Mouse (Mus musculus) lung, postnatal 0 days (tissue): ENCODE measurements at regions not wholly inside any gene's neighbourhood (a gene's known extent, or its start where the extent isn't known, plus 50 kb on each side); places are given as distances from the start of the nearest gene placed in this dataset.

Source experiments
- ATAC-seq: fragments of 200-750 bp; cut with Nextera tagmentation; 2 replicates; pipeline ENCODE4 v1.8.0; 2017; ENCODE audit warnings: moderate library complexity
- DNase-seq: peaks from one replicate; pipeline ENCODE4 v3.0.0-alpha.2; 2016; ENCODE audit warnings: low spot score
- H3K27ac ChIP-seq: fragments of 300-500 bp; sonication (generic); 2 replicates; pipeline ENCODE4 v1.5.1; 2014; ENCODE audit warnings: antibody characterized with exemption, mild to moderate bottlenecking, low read length, mixed read lengths
- H3K27me3 ChIP-seq: fragments of 300-500 bp; sonication (generic); replicated peaks from 2 replicates; pipeline ENCODE4 v1.6.1; 2014; ENCODE audit warnings: low read length, mixed read lengths; ENCODE audit not compliant: insufficient read depth
- H3K36me3 ChIP-seq: fragments of 300-500 bp; sonication (generic); 2 replicates; pipeline ENCODE4 v1.6.1; 2014; ENCODE audit warnings: low read length, mixed read lengths; ENCODE audit not compliant: insufficient read depth
- H3K4me1 ChIP-seq: fragments of 300-500 bp; sonication (generic); 2 replicates; pipeline ENCODE4 v1.6.1; 2014; ENCODE audit warnings: antibody characterized with exemption, low read depth, low read length, mixed read lengths; ENCODE audit not compliant: insufficient read depth
- H3K4me2 ChIP-seq: fragments of 300-500 bp; sonication (generic); replicated peaks from 2 replicates; pipeline ENCODE4 v1.6.1; 2014; ENCODE audit warnings: low read depth, mild to moderate bottlenecking, low read length, moderate library complexity, mixed read lengths
- H3K4me3 ChIP-seq: fragments of 300-500 bp; sonication (generic); 2 replicates; pipeline ENCODE4 v1.5.1; 2014; ENCODE audit warnings: low read depth, low read length
- H3K9ac ChIP-seq: fragments of 300-500 bp; sonication (generic); replicated peaks from 2 replicates; pipeline ENCODE4 v1.6.1; 2014; ENCODE audit warnings: low read depth, mild to moderate bottlenecking
- H3K9me3 ChIP-seq: fragments of 300-500 bp; sonication (generic); 2 replicates; pipeline ENCODE4 v1.6.1; 2016; ENCODE audit warnings: low read length, mixed read lengths
- CTCF ChIP-seq: IDR thresholded peaks from 2 replicates; pipeline ENCODE4 v1.5.1; 2016; ENCODE audit warnings: antibody characterized with exemption, mild to moderate bottlenecking
- EP300 ChIP-seq: IDR thresholded peaks from 2 replicates; pipeline ENCODE4 v1.6.1; 2016; ENCODE audit warnings: antibody characterized with exemption, mild to moderate bottlenecking, control low read depth
- WGBS: fragments of 180-500 bp; shearing (Covaris S2); extraction: QIAGEN DNeasy Blood & Tissue Kit; methylation state at CpG from one replicate; pipeline ENCODE4 v1.1.7; 2014; 5-methylcytosine and 5-hydroxymethylcytosine counted together

GRCm38 (mm10) chr19:36681056-36681455, 55.4 kb downstream of the Ppp1r3c start:
- no peak overlapping the region for H3K4me3 ChIP-seq
- no peak for TF ChIP-seq EP300
- no peak for TF ChIP-seq CTCF
- no peak overlapping the region for H3K9ac ChIP-seq
- peaks cover 15% of the 10 kb centered on the region; the same call in 1 of the 2 replicates for H3K4me1 ChIP-seq
- no peak overlapping the region for H3K4me2 ChIP-seq
- H3K36me3 ChIP-seq = no peaks in the 10 kb centered on the region
- 0 out of 2 replicates have a peak overlapping the region, but pooled peaks have one; percentile 1 for H3K27ac ChIP-seq
- no peaks in the 10 kb centered on the region for H3K27me3 ChIP-seq
- no peaks in the 10 kb centered on the region for H3K9me3 ChIP-seq
- DNase-seq (peak; percentile 31), ATAC-seq (no peak)
- 41% methylated on average over 4 of the region's 4 CpGs for WGBS

GRCm38 (mm10) chr19:36680322-36680721, 56.1 kb downstream of the Ppp1r3c start:
- Histone ChIP-seq H3K27ac (no peak overlapping the region), H3K27me3 (no peaks in the 10 kb centered on the region), H3K9ac (no peak overlapping the region), H3K4me1 (peaks cover 15% of the 10 kb centered on the region; the same call in 1 of the 2 replicates), H3K9me3 (no peaks in the 10 kb centered on the region), H3K36me3 (no peaks in the 10 kb centered on the region), H3K4me3 (no peak overlapping the region), H3K4me2 (no peak overlapping the region)
- 44% methylated on average over 2 of the region's 2 CpGs for WGBS
- ATAC-seq (no peak), DNase-seq (peak; percentile 46)
- TF ChIP-seq EP300 (peak; percentile 48), CTCF (no peak)

GRCm38 (mm10) chr19:36679028-36679820, 57.2 kb downstream of the Ppp1r3c start:
- ATAC-seq = no peak
- WGBS = 39% methylated on average over 4 of the region's 4 CpGs
- DNase-seq = no peak
- Histone ChIP-seq H3K4me2 (no peak overlapping the region), H3K27me3 (no peaks in the 10 kb centered on the region), H3K4me3 (no peak overlapping the region), H3K4me1 (peaks cover 15% of the 10 kb centered on the region; the same call in 1 of the 2 replicates), H3K9ac (no peak overlapping the region), H3K27ac (no peak overlapping the region), H3K36me3 (no peaks in the 10 kb centered on the region), H3K9me3 (no peaks in the 10 kb centered on the region)
- TF ChIP-seq CTCF (no peak), EP300 (no peak)

- Histone ChIP-seq H3K27me3 (no peaks in the 10 kb centered on the region), H3K4me1 (peaks cover 15% of the 10 kb centered on the region; the same call in 1 of the 2 replicates), H3K4me2 (no peak overlapping the region), H3K36me3 (no peaks in the 10 kb centered on the region), H3K9me3 (no peaks in the 10 kb centered on the region), H3K4me3 (no peak overlapping the region), H3K27ac (0 out of 2 replicates have a peak overlapping the region, but pooled peaks have one; percentile 62), H3K9ac (no peak overlapping the region)
- TF ChIP-seq EP300 (no peak), CTCF (no peak)
- no peak for ATAC-seq
- 72% methylated on average over 7 of the region's 7 CpGs for WGBS
- no peak for DNase-seq
Observed at GRCm38 (mm10) chr19:36678382-36679027, 57.9 kb downstream of the Ppp1r3c start.

- Histone ChIP-seq H3K4me1 (peaks cover 15% of the 10 kb centered on the region; the same call in 1 of the 2 replicates), H3K9ac (no peak overlapping the region), H3K36me3 (no peaks in the 10 kb centered on the region), H3K27ac (peak overlapping the region; percentile 62), H3K9me3 (no peaks in the 10 kb centered on the region), H3K4me3 (no peak overlapping the region), H3K27me3 (no peaks in the 10 kb centered on the region), H3K4me2 (no peak overlapping the region)
- DNase-seq = peak; percentile 80
- 54% methylated on average over 18 of the region's 18 CpGs for WGBS
- TF ChIP-seq EP300 (peak; percentile 69), CTCF (no peak; the same call in 1 of the 2 replicates)
- peak; percentile 78 for ATAC-seq
Observed at GRCm38 (mm10) chr19:36677101-36678081, 59.1 kb downstream of the Ppp1r3c start.
